Mouse (Mus musculus): ENCODE results near the gene Fxyd5. TPM values are rescaled to one million over a fixed set of nuclear protein-coding genes. Genes with fewer than 3 reads are reported as not detected.

The Fxyd5 gene
- polyA plus RNA-seq, 1 experiment from 2014 or later: 2.2 TPM

DNA sequence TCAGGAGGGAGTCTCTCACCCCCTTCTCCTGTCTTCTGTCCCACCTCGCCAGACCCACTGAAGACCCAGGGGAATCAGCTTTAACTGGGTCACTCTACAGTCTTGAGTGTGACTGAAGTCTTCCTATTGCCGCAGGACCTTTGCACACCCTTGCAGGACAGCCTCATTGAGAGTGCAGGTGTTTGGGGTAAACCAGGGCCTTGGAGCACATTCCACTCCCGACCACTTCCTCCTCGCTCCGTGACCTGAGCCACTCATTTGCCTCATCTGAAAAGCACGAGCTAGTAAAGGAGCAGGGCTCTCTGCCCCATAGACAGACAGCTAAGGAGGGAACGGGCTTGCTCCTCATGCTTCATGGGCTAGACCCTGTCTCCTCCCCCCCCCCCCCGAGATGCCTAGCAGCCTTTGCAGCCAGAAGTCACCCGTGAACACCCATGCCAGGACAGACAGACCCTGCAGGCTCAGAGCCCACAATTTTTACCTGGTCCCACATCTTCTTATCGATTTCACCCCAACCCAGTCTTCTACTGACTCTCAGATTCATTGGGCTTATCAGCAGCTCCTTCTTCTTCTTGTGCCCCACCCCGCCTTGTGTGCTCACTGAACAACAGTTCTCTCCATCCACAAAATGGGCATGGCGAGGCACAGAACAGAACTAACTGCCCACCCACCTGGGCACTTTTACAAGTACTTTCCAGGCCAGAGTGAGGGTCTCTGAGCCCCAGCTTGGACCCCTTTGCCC, 1.8 kb downstream of the Fxyd5 start:
- ChIA-PET CTCF (no interaction called here), POLR2A (no interaction called here)
- ATAC-seq: no peak
- peaks cover 5% of the 10 kb centered on the region for H3K27me3 ChIP-seq
- TF ChIP-seq CTCF (IDR thresholded peaks at IDR 0.05): no peak
- DNase-seq (ENCODE audit: low read depth, low spot score): no peak
- in situ Hi-C loops (cut with MboI; ENCODE audit: low pct_unique_long_range_greater_than_20kb): no loop called here

GRCm38 (mm10) chr7:31039011-31039410, 3.3 kb downstream of the Fxyd5 start:
- ATAC-seq: no peak
- ChIA-PET CTCF (interaction anchor here (1.3 kb wide), 1 partner anchor 20 kb away, joined by 3 read pairs; the partner anchor contains the start of gene Lgi4), POLR2A (no interaction called here)
- TF ChIP-seq CTCF (IDR thresholded peaks at IDR 0.05): no peak
- DNase-seq (ENCODE audit: low read depth, low spot score): no peak
- in situ Hi-C loops (cut with MboI; ENCODE audit: low pct_unique_long_range_greater_than_20kb): no loop called here
- peaks cover 5% of the 10 kb centered on the region for H3K27me3 ChIP-seq

GRCm38 (mm10) chr7:31037675-31038074, 4.6 kb downstream of the Fxyd5 start:
- H3K27me3 ChIP-seq: no peaks in the 10 kb centered on the region
- CTCF ChIA-PET: no interaction called here
- no peak for TF ChIP-seq CTCF (IDR thresholded peaks at IDR 0.05)
- ATAC-seq: no peak
- no peak for DNase-seq (ENCODE audit: low read depth, low spot score)
- POLR2A ChIA-PET: no interaction called here
- in situ Hi-C loops (cut with MboI; ENCODE audit: low pct_unique_long_range_greater_than_20kb): no loop called here

DNA sequence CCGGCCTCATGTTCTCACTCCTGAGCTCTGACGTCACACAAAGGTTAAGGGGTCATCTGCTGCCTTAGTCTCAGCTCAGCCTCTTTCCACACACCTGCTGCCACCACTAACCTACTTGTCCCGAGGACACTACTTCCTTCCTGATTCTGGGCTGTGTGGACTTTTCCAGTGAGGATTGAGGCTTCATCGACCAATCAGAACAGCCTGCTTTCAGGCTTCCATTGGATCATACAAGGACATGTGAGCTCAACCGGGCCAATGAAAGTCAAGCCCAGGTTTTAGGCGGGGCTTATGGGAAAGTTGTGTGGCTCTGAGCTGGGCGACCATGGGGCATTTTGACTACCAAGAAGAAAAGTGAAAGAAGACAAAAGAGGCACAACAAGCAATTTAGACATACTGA, 5.4 kb downstream of the Fxyd5 start:
- no peak for ATAC-seq
- in situ Hi-C loops (cut with MboI; ENCODE audit: low pct_unique_long_range_greater_than_20kb): no loop called here
- CTCF ChIA-PET: no interaction called here

DNA sequence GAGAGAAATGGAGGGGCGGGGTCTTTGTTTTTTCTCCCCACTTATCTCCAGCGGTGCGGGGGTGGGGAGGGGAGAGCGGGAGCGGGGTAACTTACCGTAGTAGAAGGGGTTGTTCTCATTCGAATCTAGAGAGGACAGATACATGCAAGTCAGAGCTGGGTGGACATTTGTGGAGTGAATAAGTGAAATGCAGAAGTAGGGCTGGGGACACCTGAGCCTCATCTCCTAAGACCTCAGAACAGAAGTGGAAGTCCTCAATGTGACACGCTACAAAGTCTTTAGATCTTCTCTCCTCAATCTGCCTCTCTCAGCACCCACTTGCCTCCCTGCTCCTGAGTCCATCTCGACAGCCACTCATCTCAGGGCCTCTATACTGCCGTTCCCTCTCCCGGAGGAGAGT, 7.0 kb downstream of the Fxyd5 start:
- DNase-seq (ENCODE audit: low read depth, low spot score) (no peak), ATAC-seq (no peak)
- ChIA-PET CTCF (no interaction called here), POLR2A (no interaction called here)
- in situ Hi-C loops (cut with MboI; ENCODE audit: low pct_unique_long_range_greater_than_20kb): no loop called here
- no peak for TF ChIP-seq CTCF (IDR thresholded peaks at IDR 0.05)
- no peaks in the 10 kb centered on the region for H3K27me3 ChIP-seq

More for the DNA sequence above, 5.4 kb downstream of the Fxyd5 start:
- no peak for TF ChIP-seq CTCF (IDR thresholded peaks at IDR 0.05)
- POLR2A ChIA-PET: interaction anchor here (0.6 kb wide), 1 partner anchor 8 kb away, joined by 3 read pairs; no protein-coding TSS in a partner anchor
- DNase-seq (ENCODE audit: low read depth, low spot score): no peak
- no peaks in the 10 kb centered on the region for H3K27me3 ChIP-seq

GRCm38 (mm10) chr7:31034789-31035188, 7.5 kb downstream of the Fxyd5 start:
- ATAC-seq: no peak
- H3K27me3 ChIP-seq: no peaks in the 10 kb centered on the region
- in situ Hi-C loops (cut with MboI; ENCODE audit: low pct_unique_long_range_greater_than_20kb): no loop called here
- ChIA-PET CTCF (no interaction called here), POLR2A (no interaction called here)
- TF ChIP-seq CTCF (IDR thresholded peaks at IDR 0.05): no peak
- DNase-seq (ENCODE audit: low read depth, low spot score): no peak

GRCm38 (mm10) chr7:31033409-31034165, 8.7 kb downstream of the Fxyd5 start:
- ChIA-PET CTCF (no interaction called here), POLR2A (no interaction called here)
- in situ Hi-C loops (cut with MboI; ENCODE audit: low pct_unique_long_range_greater_than_20kb): no loop called here

GRCm38 (mm10) chr7:31031731-31032130, 10.6 kb downstream of the Fxyd5 start:
- TF ChIP-seq CTCF (IDR thresholded peaks at IDR 0.05): no peak
- POLR2A ChIA-PET: no interaction called here
- in situ Hi-C loops (cut with MboI; ENCODE audit: low pct_unique_long_range_greater_than_20kb): no loop called here
- H3K27me3 ChIP-seq: no peaks in the 10 kb centered on the region
- ATAC-seq (no peak), DNase-seq (ENCODE audit: low read depth, low spot score) (no peak)
- CTCF ChIA-PET: no interaction called here

More at GRCm38 (mm10) chr7:31033409-31034165, 8.7 kb downstream of the Fxyd5 start:
- no peaks in the 10 kb centered on the region for H3K27me3 ChIP-seq
- ATAC-seq (no peak), DNase-seq (ENCODE audit: low read depth, low spot score) (no peak)
- TF ChIP-seq CTCF (IDR thresholded peaks at IDR 0.05): no peak

DNA sequence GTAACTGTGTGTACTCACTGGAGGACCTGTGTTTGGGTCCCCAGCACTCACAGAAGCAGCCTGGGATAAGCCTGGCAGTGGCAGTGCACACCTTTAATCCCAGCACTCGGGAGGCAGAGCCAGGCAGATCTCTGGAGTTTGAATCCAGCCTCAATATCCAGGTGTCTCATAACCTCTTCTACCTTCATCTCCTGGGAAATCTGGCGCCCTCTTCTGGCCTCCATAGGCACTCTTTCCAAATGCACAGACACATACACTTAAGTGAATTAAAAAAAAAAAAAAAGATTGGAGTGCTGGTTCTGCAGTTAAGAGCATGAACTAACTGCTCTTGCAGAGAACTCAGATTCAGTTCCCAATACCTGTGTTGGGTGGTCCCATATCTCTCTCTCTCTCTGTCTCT, 11.6 kb downstream of the Fxyd5 start:
- DNase-seq (ENCODE audit: low read depth, low spot score): no peak
- ATAC-seq: no peak

DNA sequence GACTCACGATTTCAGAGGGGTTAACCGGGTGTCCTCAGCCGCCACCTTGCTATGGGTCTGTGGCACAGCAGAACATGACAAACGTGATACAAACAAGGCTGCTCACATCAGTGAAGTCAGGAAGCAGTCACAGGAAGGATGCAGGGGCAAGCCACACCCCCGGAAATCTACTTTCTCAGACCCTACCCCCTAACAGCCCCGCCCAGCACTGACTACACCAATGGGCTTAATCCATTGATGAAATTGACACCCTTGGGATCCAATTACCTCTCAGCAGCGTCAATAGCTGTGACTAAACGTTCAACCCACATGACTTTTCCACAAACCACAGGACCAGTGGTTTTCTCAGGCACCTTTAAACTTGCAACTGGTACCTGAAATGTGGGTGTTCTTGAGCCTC, 13.7 kb downstream of the Fxyd5 start:
- no peak for TF ChIP-seq CTCF (IDR thresholded peaks at IDR 0.05)
- ATAC-seq (no peak), DNase-seq (ENCODE audit: low read depth, low spot score) (no peak)
- H3K27me3 ChIP-seq: no peaks in the 10 kb centered on the region
- CTCF ChIA-PET: interaction anchor here (2.1 kb wide), 1 partner anchor 30 kb away, joined by 4 read pairs; the partner anchor contains the start of gene Lgi4
- in situ Hi-C loops (cut with MboI; ENCODE audit: low pct_unique_long_range_greater_than_20kb): no loop called here
- POLR2A ChIA-PET: no interaction called here

More for the DNA sequence above, 11.6 kb downstream of the Fxyd5 start:
- CTCF ChIA-PET: no interaction called here
- POLR2A ChIA-PET: no interaction called here
- H3K27me3 ChIP-seq: no peaks in the 10 kb centered on the region
- in situ Hi-C loops (cut with MboI; ENCODE audit: low pct_unique_long_range_greater_than_20kb): no loop called here
- no peak for TF ChIP-seq CTCF (IDR thresholded peaks at IDR 0.05)

GRCm38 (mm10) chr7:31017104-31017901, 25.0 kb downstream of the Fxyd5 start:
- POLR2A ChIA-PET: no interaction called here
- in situ Hi-C loops (cut with MboI; ENCODE audit: low pct_unique_long_range_greater_than_20kb): no loop called here
- ATAC-seq (peak; percentile 82), DNase-seq (ENCODE audit: low read depth, low spot score) (peak; percentile 89)
- no peak for TF ChIP-seq CTCF (IDR thresholded peaks at IDR 0.05)
- CTCF ChIA-PET: no interaction called here
- no peaks in the 10 kb centered on the region for H3K27me3 ChIP-seq

Data from Patski (cell line).